Mouse (Mus musculus) hindbrain, embryonic 12.5 days (tissue): ENCODE data around the gene Tm2d3. TPM values are rescaled to one million over a fixed set of nuclear protein-coding genes. Genes with fewer than 3 reads are reported as not detected.

ENCODE experiments used
- ATAC-seq: fragments of 200-750 bp; cut with Nextera tagmentation; 2 replicates; pipeline ENCODE4 v1.8.0; 2017; ENCODE audit warnings: moderate TSS enrichment; ENCODE audit not compliant: low FRiP score
- H3K27ac ChIP-seq: fragments of 300-500 bp; sonication (generic); 2 replicates; pipeline ENCODE4 v1.5.1; 2016; ENCODE audit warnings: mild to moderate bottlenecking
- H3K27me3 ChIP-seq: fragments of 300-500 bp; sonication (generic); 2 replicates; pipeline ENCODE4 v1.6.1; 2016; ENCODE audit warnings: mild to moderate bottlenecking
- H3K36me3 ChIP-seq: fragments of 300-500 bp; sonication (generic); 2 replicates; pipeline ENCODE4 v1.6.1; 2016; ENCODE audit warnings: mild to moderate bottlenecking
- H3K4me1 ChIP-seq: fragments of 300-500 bp; sonication (generic); 2 replicates; pipeline ENCODE4 v1.6.1; 2016
- H3K4me2 ChIP-seq: fragments of 300-500 bp; sonication (generic); replicated peaks from 2 replicates; pipeline ENCODE4 v1.6.1; 2016; ENCODE audit warnings: mild to moderate bottlenecking
- H3K4me3 ChIP-seq: fragments of 300-500 bp; sonication (generic); 2 replicates; pipeline ENCODE4 v1.5.1; 2016; ENCODE audit warnings: mild to moderate bottlenecking
- H3K9ac ChIP-seq: fragments of 300-500 bp; sonication (generic); 2 replicates; pipeline ENCODE4 v1.6.1; 2016; ENCODE audit warnings: mild to moderate bottlenecking, moderate library complexity
- H3K9me3 ChIP-seq: fragments of 300-500 bp; sonication (generic); replicated peaks from 2 replicates; pipeline ENCODE4 v1.6.1; 2016; ENCODE audit warnings: mild to moderate bottlenecking
- WGBS: fragments of 180-500 bp; shearing (Covaris S2); methylation state at CpG from one replicate; pipeline ENCODE4 v1.1.7; 2016; 5-methylcytosine and 5-hydroxymethylcytosine counted together
- polyA plus RNA-seq: library from polyadenylated mRNA; unstranded; fragments of >200 nt; fragmentation: Nextera tagmentation; extraction: Ambion mirVana; gene quantifications from 2 replicates; pipeline ENCODE4 v1.2.1, GENCODE M21; 2016

Gene Tm2d3
- 61.5 and 71.8 TPM in 2 replicates for polyA plus RNA-seq

DNA sequence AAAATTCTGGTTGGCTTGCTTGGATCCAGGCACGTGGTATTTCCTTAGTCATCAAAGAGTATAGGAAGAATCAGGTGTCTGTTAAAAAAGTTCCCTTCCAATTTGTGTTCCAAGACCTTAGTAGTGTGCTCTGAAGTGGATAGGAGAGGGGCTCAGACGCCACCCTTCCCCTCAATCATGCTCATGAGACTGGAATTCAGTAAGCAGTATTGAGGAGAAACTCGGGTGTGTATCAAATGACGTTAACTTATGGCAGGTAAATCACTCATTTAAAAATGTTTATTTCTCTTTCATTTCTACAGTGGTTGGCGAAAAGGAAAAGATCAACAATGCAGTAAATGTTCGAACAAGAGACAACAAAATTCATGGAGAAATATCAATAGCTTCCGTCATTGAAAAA, at the start of gene Tm2d3:
Tm2d3 (plus strand) TSS at position 301 of the 400 bp plus-strand sequence.
- Histone ChIP-seq H3K4me1 (peaks cover 13% of the 10 kb centered on the region), H3K4me2 (no peak within 1 kb of the TSS), H3K4me3 (no peak within 1 kb of the TSS), H3K9me3 (no peaks in the 10 kb centered on the region), H3K27ac (no peak within 1 kb of the TSS), H3K36me3 (peaks cover 20% of the 10 kb centered on the region), H3K27me3 (no peaks in the 10 kb centered on the region), H3K9ac (no peak within 1 kb of the TSS)
- ATAC-seq: no peak
- 92% methylated on average over 7 of the region's 7 CpGs for WGBS

DNA sequence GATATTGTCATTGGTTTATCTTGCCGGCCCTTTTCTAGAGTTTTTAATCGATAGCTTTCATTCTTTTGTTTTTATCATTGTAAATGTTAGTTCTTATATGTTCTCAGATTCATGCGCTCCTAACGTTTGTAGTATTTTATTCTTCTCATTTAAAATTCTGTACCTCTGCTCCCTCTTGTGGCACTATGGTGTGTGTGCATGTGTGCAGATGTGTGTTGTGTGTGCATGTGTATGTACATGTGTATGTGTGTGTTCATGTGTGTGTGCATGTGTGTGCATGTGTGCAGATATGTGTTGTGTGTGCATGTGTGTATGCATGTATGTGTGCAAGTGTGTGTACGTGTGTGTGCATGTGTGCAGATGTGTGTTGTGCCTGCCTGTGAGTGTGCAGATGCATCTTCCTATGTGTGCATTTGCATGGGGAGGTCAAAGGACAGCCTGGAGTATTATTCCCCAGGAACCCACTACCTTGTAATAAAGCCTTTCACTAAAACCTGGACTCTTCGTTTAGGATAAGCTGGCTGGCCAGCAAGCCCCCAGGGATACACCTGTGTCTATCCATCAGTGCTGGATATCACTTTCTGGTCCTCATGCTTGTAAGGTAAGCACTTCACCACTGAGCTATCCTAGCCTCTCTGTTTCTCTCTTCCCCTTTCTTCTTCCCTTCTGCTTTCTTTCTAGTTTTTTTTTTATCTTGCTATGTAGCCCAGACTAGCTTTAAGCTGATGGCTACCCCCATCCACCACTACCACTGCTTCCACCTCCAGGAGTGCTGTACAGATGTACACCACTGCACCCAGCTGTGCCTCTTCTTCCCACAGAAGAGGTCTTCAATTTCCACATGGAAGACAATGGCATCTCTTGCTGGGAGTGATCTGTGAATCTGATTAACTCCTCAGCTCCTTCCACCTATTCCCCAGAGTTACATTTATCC, 48.3 kb upstream of the Tm2d3 start:
- Histone ChIP-seq H3K4me2 (no peak overlapping the region), H3K9ac (no peak overlapping the region), H3K27ac (no peak overlapping the region), H3K4me1 (0 out of 2 replicates have a peak, but pooled peaks cover 2% of the 10 kb centered on the region), H3K9me3 (no peaks in the 10 kb centered on the region), H3K4me3 (no peak overlapping the region), H3K36me3 (no peaks in the 10 kb centered on the region), H3K27me3 (peaks cover 15% of the 10 kb centered on the region)
- 73% methylated on average over 6 of the region's 6 CpGs for whole genome bisulfite sequencing
- ATAC-seq: no peak

DNA sequence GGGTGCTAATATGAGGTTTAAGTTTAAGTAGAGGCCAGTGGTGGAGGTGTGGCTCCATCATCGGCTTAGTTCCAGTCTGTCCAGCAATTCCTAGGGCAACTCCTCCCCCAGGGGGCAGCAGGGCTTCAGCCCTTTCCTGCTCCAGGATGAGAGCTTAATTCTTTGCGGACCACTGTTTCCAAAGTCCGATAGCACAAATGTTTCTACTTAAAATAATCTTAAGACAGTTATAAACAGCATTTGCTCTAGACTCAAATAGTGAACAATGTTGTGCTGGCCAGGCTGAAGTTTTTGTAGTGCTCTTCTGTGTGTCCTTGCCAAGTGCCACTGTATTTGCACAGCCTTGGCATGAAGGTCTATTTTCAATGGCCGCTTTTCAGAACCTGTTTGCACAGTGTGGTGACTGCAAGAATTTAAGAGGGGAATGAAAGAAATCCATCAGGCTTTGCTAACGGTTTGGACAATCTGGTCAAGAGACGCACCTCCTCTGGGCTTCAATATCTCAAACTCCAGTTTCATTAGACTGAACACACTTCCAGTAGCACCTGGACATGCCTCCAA, 47.0 kb upstream of the Tm2d3 start:
- peak overlapping the region; percentile 69 for H3K4me3 ChIP-seq
- 47% methylated on average over 6 of the region's 6 CpGs for WGBS
- peak; percentile 2 for ATAC-seq
- H3K27ac ChIP-seq: peak overlapping the region; percentile 9; the same call in 1 of the 2 replicates
- H3K4me1 ChIP-seq: 0 out of 2 replicates have a peak, but pooled peaks cover 2% of the 10 kb centered on the region
- H3K27me3 ChIP-seq: peaks cover 15% of the 10 kb centered on the region
- peak overlapping the region; percentile 75 for H3K4me2 ChIP-seq
- H3K9me3 ChIP-seq: no peaks in the 10 kb centered on the region
- no peak overlapping the region for H3K9ac ChIP-seq
- peaks cover 9% of the 10 kb centered on the region; the same call in 1 of the 2 replicates for H3K36me3 ChIP-seq

DNA sequence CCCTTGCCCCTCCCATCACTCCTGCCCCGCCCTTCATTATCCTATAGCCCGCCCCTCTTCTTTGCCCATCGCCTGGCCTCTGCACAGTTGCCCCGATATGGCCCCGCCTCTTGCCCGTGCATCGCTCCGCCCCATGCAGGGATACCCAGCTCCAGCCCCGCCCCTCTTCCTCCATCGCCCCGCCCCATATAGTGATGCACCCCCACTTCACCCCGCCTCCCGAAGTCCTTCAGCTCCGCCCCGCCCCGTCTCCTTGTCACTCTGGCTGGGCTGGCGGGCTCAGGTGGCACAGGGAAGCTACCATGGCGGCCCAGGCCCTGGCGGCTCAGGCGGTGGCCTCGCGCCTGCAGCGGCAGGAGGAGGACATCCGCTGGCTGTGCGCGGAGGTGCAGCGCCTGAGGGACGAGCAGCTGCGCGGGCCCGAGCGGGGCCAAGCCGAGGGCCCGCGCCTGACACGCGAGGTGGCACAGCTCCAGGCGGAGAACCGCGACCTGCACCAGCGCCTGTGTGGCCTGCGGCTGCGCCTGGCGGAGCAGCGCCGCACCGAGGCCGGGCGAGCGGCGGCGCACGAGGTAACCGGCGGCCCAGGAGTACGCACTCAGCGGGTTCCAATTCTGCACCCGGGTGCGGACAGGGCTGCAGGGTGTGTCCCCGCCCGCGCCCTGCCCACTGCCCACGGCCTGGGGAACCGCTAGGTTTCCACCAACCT, 46.2 kb upstream of the Tm2d3 start, which contains the start of gene Tarsl2:
Tarsl2 (plus strand) TSS at position 256 of the 709 bp plus-strand sequence.
- peak within 1 kb of the TSS; percentile 75 for H3K4me2 ChIP-seq
- peak; percentile 97 for ATAC-seq
- H3K4me1 ChIP-seq: 0 out of 2 replicates have a peak, but pooled peaks cover 2% of the 10 kb centered on the region
- H3K9me3 ChIP-seq: no peaks in the 10 kb centered on the region
- peak within 1 kb of the TSS; percentile 74 for H3K9ac ChIP-seq
- peaks cover 12% of the 10 kb centered on the region for H3K36me3 ChIP-seq
- peak within 1 kb of the TSS; percentile 69 for H3K4me3 ChIP-seq
- peaks cover 15% of the 10 kb centered on the region for H3K27me3 ChIP-seq
- peak within 1 kb of the TSS; percentile 82 for H3K27ac ChIP-seq
- under 1% methylated on average over 64 of the region's 64 CpGs for WGBS

DNA sequence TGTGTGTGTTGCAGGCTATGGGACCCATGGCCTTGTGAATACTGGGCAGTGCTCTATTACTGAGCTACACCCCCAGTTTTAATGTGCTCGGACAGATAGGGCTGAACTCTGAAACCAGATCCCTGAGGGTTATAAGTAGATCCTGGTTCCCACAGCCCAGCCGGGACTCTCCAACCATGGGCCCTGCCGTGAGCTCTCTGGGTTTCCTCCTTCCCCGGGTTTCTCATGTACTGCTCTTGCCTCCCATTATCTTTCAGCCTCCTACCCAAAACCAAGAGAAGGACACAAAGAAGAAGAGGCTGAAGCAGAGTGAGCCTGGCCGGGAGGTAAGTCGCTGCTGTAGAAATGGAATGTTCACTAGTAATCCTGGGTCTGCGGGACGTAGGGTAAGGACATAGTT, 45.0 kb upstream of the Tm2d3 start:
- WGBS: 86% methylated on average over 8 of the region's 8 CpGs
- H3K4me2 ChIP-seq: no peak overlapping the region
- no peak for ATAC-seq

DNA sequence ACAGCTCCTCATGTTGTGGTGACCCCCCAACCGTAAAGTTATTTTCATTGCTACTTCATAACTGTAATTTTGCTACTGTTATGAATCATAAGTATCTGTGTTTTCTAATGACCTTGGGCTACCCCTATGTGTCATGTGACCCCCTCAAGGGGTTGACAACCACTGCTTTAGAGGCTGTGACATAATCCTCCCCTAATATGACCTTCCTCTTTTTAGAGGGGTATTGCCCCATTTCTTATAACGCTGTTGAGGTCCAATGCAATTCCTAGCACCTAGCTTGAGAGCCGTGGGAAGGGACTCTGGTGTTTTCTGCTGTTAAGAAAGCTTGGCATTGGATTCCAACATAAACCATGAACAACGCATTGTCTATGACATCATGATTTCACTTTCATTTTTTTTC, 40.3 kb upstream of the Tm2d3 start:
- peaks cover 27% of the 10 kb centered on the region for H3K36me3 ChIP-seq
- no peaks in the 10 kb centered on the region for H3K9me3 ChIP-seq
- no peaks in the 10 kb centered on the region; the same call in 1 of the 2 replicates for H3K27me3 ChIP-seq
- H3K9ac ChIP-seq: no peak overlapping the region
- no peak overlapping the region for H3K4me3 ChIP-seq
- no peak overlapping the region for H3K27ac ChIP-seq
- H3K4me2 ChIP-seq: no peak overlapping the region
- 95% methylated on average over 4 of the region's 4 CpGs for WGBS
- ATAC-seq: no peak
- H3K4me1 ChIP-seq: 0 out of 2 replicates have a peak, but pooled peaks cover 2% of the 10 kb centered on the region

More for the DNA sequence above, 45.0 kb upstream of the Tm2d3 start:
- Histone ChIP-seq H3K36me3 (peaks cover 12% of the 10 kb centered on the region), H3K9ac (no peak overlapping the region), H3K27ac (no peak overlapping the region), H3K4me1 (0 out of 2 replicates have a peak, but pooled peaks cover 2% of the 10 kb centered on the region), H3K4me3 (no peak overlapping the region), H3K27me3 (peaks cover 15% of the 10 kb centered on the region), H3K9me3 (no peaks in the 10 kb centered on the region)

DNA sequence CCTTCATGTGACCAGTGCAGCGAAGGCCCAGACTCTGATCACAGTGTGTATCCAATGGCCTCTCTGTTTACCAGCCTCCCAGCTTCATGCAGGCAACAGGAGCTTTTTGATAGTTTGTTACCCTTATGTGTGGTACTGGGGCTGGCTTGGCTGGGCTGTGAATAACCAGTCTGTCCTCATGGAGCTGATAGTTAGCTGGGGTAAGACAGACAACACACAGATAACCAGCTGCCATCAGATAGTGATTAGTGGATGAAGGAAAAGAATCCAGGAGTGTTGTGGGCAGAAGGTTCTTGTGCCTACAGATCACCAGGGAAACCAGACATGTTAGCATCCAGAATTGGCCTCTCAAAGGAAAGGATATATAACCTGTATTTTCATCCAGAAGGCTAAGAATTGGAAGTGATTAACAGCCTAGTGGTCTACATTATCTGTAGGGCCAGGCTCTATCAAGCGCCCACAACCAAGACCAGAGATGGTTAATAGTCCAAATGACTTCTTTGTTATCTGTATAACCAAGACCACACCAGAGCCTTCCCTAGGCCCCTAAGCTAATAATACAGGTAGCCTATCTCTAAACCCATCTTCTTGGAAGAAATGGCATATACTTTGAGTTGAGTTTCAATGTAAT, 33.4 kb upstream of the Tm2d3 start:
- Histone ChIP-seq H3K9ac (no peak overlapping the region), H3K36me3 (peaks cover 29% of the 10 kb centered on the region), H3K9me3 (no peaks in the 10 kb centered on the region), H3K27me3 (no peaks in the 10 kb centered on the region), H3K4me3 (no peak overlapping the region), H3K27ac (no peak overlapping the region), H3K4me2 (no peak overlapping the region), H3K4me1 (no peaks in the 10 kb centered on the region)
- ATAC-seq: no peak
- WGBS: 88% methylated on average over 2 of the region's 2 CpGs

DNA sequence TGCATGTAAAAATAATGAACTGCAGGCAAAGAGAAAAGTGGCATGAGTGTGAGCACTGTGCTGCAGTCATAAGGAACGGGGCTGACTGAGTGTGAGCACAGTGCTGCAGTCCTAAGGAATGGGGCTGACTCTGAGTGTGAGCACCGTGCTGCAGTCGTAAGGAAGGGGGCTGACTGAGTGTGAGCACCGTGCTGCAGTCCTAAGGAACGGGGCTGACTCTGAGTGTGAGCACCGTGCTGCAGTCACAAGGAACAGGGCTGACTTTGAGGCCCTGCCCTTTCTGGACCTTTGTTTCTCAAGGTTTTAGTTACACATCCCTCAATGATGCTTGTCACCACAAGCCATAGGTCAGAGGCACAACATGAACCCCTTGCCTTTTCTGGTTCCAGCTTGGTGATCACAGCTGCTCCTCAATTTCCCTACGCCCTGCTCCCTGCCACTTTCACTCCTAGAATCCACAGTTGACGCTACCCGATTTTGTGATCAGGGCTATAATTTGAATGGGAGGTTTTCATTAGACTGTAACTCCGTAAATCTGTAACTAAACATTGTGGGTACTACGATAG, 27.7 kb upstream of the Tm2d3 start:
- Histone ChIP-seq H3K4me3 (no peak overlapping the region), H3K27ac (no peak overlapping the region), H3K4me2 (no peak overlapping the region), H3K9ac (no peak overlapping the region), H3K27me3 (no peaks in the 10 kb centered on the region), H3K4me1 (no peaks in the 10 kb centered on the region), H3K36me3 (peaks cover 27% of the 10 kb centered on the region; the same call in 1 of the 2 replicates), H3K9me3 (no peaks in the 10 kb centered on the region)
- 80% methylated on average over 11 of the region's 11 CpGs for WGBS
- no peak for ATAC-seq

DNA sequence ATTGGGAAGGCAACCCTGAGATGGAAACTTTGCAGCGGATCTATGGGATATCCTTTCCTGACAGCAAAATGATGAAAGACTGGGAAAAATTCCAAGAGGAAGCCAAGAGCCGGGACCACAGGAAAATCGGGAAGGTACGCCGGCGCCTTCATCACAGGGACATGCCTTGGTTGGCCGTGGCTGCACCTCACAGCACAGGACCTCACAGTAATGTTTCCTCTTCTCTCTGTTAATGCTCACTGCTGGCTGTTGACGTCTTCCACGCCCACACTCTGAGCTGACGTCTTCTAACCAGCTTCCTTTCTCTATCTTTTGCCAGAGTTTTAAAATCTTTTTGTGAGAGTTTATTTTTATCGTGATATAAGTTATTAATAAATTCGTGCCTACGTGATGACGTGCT, 27.1 kb upstream of the Tm2d3 start:
- no peak overlapping the region for H3K4me2 ChIP-seq
- no peaks in the 10 kb centered on the region for H3K27me3 ChIP-seq
- no peaks in the 10 kb centered on the region for H3K9me3 ChIP-seq
- H3K36me3 ChIP-seq: peaks cover 24% of the 10 kb centered on the region; the same call in 1 of the 2 replicates
- no peak overlapping the region for H3K27ac ChIP-seq
- no peaks in the 10 kb centered on the region for H3K4me1 ChIP-seq
- no peak overlapping the region for H3K4me3 ChIP-seq
- H3K9ac ChIP-seq: no peak overlapping the region
- WGBS: 91% methylated on average over 14 of the region's 14 CpGs
- ATAC-seq: no peak

DNA sequence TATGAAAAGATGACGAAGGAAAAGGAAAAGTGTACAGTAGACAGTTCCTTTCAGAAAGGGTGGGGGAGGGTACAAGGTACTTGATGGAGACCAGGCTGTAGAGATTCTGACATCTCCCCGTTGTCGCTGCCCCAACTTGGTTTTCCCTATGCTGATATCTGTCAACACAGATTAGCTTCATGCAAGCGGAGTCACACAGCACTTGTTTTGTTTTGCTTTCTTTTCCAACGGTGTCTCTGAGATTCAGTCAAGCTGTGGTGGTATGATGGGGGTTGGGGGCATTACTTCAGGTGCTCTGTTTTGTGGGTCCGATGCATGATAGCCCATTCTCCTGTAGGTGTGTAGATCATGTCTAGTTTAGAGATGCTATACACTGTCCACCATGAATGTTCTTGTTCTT, 23.5 kb upstream of the Tm2d3 start:
- Histone ChIP-seq H3K4me2 (no peak overlapping the region), H3K9ac (no peak overlapping the region), H3K27ac (no peak overlapping the region), H3K9me3 (no peaks in the 10 kb centered on the region), H3K36me3 (peaks cover 13% of the 10 kb centered on the region; the same call in 1 of the 2 replicates), H3K4me3 (no peak overlapping the region), H3K4me1 (no peaks in the 10 kb centered on the region), H3K27me3 (no peaks in the 10 kb centered on the region)
- no peak for ATAC-seq
- WGBS: 92% methylated on average over 6 of the region's 6 CpGs

DNA sequence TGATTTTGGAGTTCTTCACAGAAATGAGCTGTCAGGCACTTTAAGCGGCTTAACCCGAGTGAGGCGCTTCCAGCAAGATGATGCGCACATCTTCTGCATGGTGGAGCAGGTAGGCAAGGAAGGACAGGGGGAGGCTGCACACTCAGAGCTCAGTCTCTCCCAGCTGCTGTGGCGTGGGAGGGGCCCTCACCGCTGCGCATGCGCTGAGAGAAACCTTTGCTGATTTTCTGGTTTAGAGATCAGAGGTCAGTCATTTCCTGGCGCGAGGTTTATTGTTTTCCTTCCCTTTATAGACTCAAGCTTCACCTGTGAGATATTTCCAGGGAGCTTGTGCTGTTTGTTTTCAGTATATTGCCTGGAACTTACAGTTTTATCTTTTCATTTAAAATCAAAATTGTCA, 12.9 kb upstream of the Tm2d3 start:
- Histone ChIP-seq H3K27ac (no peak overlapping the region), H3K36me3 (peaks cover 10% of the 10 kb centered on the region; the same call in 1 of the 2 replicates), H3K9ac (no peak overlapping the region), H3K9me3 (no peaks in the 10 kb centered on the region), H3K4me2 (no peak overlapping the region), H3K4me3 (no peak overlapping the region), H3K27me3 (no peaks in the 10 kb centered on the region), H3K4me1 (no peaks in the 10 kb centered on the region)
- no peak for ATAC-seq
- 84% methylated on average over 10 of the region's 10 CpGs for WGBS
